Mouse (Mus musculus): ENCODE measurements around the gene Ptgdr2. TPM values are rescaled to one million over a fixed set of nuclear protein-coding genes. Genes with fewer than 3 reads are reported as not detected.

Ptgdr2 gene
- polyA plus RNA-seq, 1 experiment from 2014 or later = 0.08 TPM

GRCm38 (mm10) chr19:10930641-10931040 lies 6.3 kb upstream of the Ptgdr2 start:
- H3K27ac ChIP-seq (replicated peaks) = no peak overlapping the region
- 81% methylated on average over 2 of the region's 2 CpGs for WGBS
- ATAC-seq (ENCODE audit: insufficient number of reproducible peaks, low FRiP score, low TSS enrichment, low read depth) = no peak
- no peaks in the 10 kb centered on the region for H3K36me3 ChIP-seq
- H3K9me3 ChIP-seq (replicated peaks) = no peaks in the 10 kb centered on the region
- H3K4me2 ChIP-seq (replicated peaks) = no peak overlapping the region
- H3K4me1 ChIP-seq = no peaks in the 10 kb centered on the region
- no peak overlapping the region for H3K4me3 ChIP-seq (replicated peaks)
- H3K27me3 ChIP-seq = no peaks in the 10 kb centered on the region
- no peak overlapping the region for H3K9ac ChIP-seq

- Histone ChIP-seq H3K9ac (no peak overlapping the region), H3K27ac (replicated peaks) (no peak overlapping the region), H3K9me3 (replicated peaks) (no peaks in the 10 kb centered on the region), H3K4me3 (replicated peaks) (no peak overlapping the region), H3K27me3 (no peaks in the 10 kb centered on the region), H3K36me3 (no peaks in the 10 kb centered on the region), H3K4me2 (replicated peaks) (no peak overlapping the region), H3K4me1 (0 out of 2 replicates have a peak, but pooled peaks cover under 1% of the 10 kb centered on the region)
- ATAC-seq (ENCODE audit: insufficient number of reproducible peaks, low FRiP score, low TSS enrichment, low read depth) = no peak
- WGBS = 33% methylated on average over 5 of the region's 5 CpGs
Measured at GRCm38 (mm10) chr19:10935029-10935428, 1.9 kb upstream of the Ptgdr2 start.

DNA sequence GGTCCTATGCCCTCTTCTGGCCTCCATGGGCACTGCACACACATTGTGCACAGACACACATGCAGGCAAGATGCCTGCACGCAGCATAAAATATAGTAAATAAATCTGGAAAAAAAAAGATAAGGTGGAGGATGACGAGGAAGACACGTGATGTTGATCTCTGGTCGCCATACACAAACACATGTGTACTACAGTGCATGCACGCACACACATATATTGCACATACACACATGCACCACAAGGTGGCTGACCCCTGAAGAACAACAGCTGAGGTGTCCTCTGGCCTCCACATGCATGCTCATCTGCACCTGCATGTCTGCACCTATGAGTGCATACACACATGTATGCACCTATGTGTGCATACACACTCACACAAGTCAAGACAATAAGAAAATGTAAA lies 883 bp upstream of the Ptgdr2 start:
- H3K4me2 ChIP-seq (replicated peaks) = no peak overlapping the region
- H3K36me3 ChIP-seq = no peaks in the 10 kb centered on the region
- 87% methylated on average over 5 of the region's 5 CpGs for WGBS
- no peak overlapping the region for H3K4me3 ChIP-seq (replicated peaks)
- H3K27me3 ChIP-seq = no peaks in the 10 kb centered on the region
- no peak overlapping the region for H3K9ac ChIP-seq
- H3K27ac ChIP-seq (replicated peaks) = no peak overlapping the region
- peaks cover 11% of the 10 kb centered on the region for H3K4me1 ChIP-seq
- ATAC-seq (ENCODE audit: insufficient number of reproducible peaks, low FRiP score, low TSS enrichment, low read depth) = no peak
- no peaks in the 10 kb centered on the region for H3K9me3 ChIP-seq (replicated peaks)

- H3K4me1 ChIP-seq = peaks cover 13% of the 10 kb centered on the region
- H3K4me2 ChIP-seq (replicated peaks) = no peak overlapping the region
- no peak overlapping the region for H3K4me3 ChIP-seq (replicated peaks)
- no peak overlapping the region for H3K9ac ChIP-seq
- no peak for ATAC-seq (ENCODE audit: insufficient number of reproducible peaks, low FRiP score, low TSS enrichment, low read depth)
- no peak overlapping the region for H3K27ac ChIP-seq (replicated peaks)
- no peaks in the 10 kb centered on the region for H3K27me3 ChIP-seq
- WGBS = 62% methylated on average over 3 of the region's 3 CpGs
- no peaks in the 10 kb centered on the region for H3K9me3 ChIP-seq (replicated peaks)
- H3K36me3 ChIP-seq = peaks cover 22% of the 10 kb centered on the region
Measured at GRCm38 (mm10) chr19:10938771-10939170, 1.8 kb downstream of the Ptgdr2 start.

- 17% methylated on average over 37 of the region's 37 CpGs for WGBS
Measured at GRCm38 (mm10) chr19:10940097-10940800, 3.3 kb downstream of the Ptgdr2 start.

GRCm38 (mm10) chr19:10940801-10941457 lies 4.0 kb downstream of the Ptgdr2 start:
- no peaks in the 10 kb centered on the region for H3K27me3 ChIP-seq
- H3K36me3 ChIP-seq = peaks cover 41% of the 10 kb centered on the region
- peak overlapping the region; percentile 33 for H3K9ac ChIP-seq
- peak; percentile 65 for ATAC-seq (ENCODE audit: insufficient number of reproducible peaks, low FRiP score, low TSS enrichment, low read depth)
- H3K4me3 ChIP-seq (replicated peaks) = peak overlapping the region; percentile 45
- no peak overlapping the region for H3K27ac ChIP-seq (replicated peaks)
- 4% methylated on average over 40 of the region's 40 CpGs for WGBS
- H3K4me2 ChIP-seq (replicated peaks) = peak overlapping the region; percentile 91
- peaks cover 14% of the 10 kb centered on the region for H3K4me1 ChIP-seq
- H3K9me3 ChIP-seq (replicated peaks) = no peaks in the 10 kb centered on the region

More at GRCm38 (mm10) chr19:10940097-10940800, 3.3 kb downstream of the Ptgdr2 start:
- Histone ChIP-seq H3K36me3 (peaks cover 37% of the 10 kb centered on the region), H3K27me3 (no peaks in the 10 kb centered on the region), H3K4me1 (peaks cover 13% of the 10 kb centered on the region), H3K4me3 (replicated peaks) (peak overlapping the region; percentile 45), H3K4me2 (replicated peaks) (peak overlapping the region; percentile 91), H3K27ac (replicated peaks) (no peak overlapping the region), H3K9me3 (replicated peaks) (no peaks in the 10 kb centered on the region), H3K9ac (peak overlapping the region; percentile 33)
- peak; percentile 81 for ATAC-seq (ENCODE audit: insufficient number of reproducible peaks, low FRiP score, low TSS enrichment, low read depth)

DNA sequence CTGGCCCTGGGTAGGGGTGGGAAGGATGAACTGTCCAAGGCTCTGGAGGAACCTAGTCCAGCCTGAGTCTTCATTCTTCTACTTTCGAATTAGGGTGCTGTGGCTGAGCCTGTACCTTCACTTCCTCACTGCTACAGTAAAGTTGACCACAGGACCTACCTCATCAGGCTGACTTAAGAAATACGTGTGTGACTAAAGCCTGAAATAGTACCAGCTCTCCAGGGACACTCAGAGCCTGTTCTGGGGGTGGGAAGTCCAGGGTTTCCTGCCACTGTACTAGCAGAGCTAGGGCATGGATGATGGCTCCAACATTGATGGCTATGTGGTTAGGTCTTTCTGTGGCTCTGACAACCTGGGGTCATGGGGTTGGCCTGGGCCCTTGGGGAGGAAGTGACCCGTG lies 7.0 kb downstream of the Ptgdr2 start:
- no peak overlapping the region for H3K9ac ChIP-seq
- no peak overlapping the region for H3K27ac ChIP-seq (replicated peaks)
- no peak overlapping the region for H3K4me2 ChIP-seq (replicated peaks)
- peaks cover 40% of the 10 kb centered on the region for H3K4me1 ChIP-seq
- H3K36me3 ChIP-seq = peaks cover 49% of the 10 kb centered on the region
- H3K4me3 ChIP-seq (replicated peaks) = no peak overlapping the region
- H3K27me3 ChIP-seq = no peaks in the 10 kb centered on the region
- WGBS = 77% methylated on average over 3 of the region's 3 CpGs
- no peak for ATAC-seq (ENCODE audit: insufficient number of reproducible peaks, low FRiP score, low TSS enrichment, low read depth)
- no peaks in the 10 kb centered on the region for H3K9me3 ChIP-seq (replicated peaks)

DNA sequence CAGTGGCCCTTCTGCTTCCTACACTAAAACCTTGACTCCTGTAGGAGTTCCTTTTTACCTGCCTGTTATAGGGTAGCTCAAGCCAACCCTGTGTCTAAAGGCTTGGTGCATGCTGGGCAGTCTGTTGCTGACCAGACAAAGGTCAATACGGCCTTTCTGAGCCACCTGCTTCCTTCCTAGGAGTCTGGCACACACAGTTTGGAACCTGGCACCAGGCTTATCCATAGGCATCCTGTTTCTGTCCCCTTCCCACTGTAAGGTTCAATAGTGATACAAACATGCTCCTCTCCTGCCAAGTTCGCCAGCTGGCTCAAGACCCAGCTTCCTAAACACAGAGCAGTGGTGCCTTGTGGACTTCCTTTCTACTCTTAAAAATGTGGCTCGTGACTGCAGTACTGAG lies 9.5 kb downstream of the Ptgdr2 start:
- ATAC-seq (ENCODE audit: insufficient number of reproducible peaks, low FRiP score, low TSS enrichment, low read depth) = no peak
- Histone ChIP-seq H3K4me2 (replicated peaks) (0 out of 2 replicates have a peak overlapping the region, but pooled peaks have one; percentile 19), H3K27ac (replicated peaks) (no peak overlapping the region), H3K4me3 (replicated peaks) (no peak overlapping the region), H3K9me3 (replicated peaks) (no peaks in the 10 kb centered on the region), H3K4me1 (peaks cover 29% of the 10 kb centered on the region), H3K27me3 (no peaks in the 10 kb centered on the region), H3K9ac (no peak overlapping the region), H3K36me3 (peaks cover 49% of the 10 kb centered on the region)
- WGBS = 72% methylated on average over 3 of the region's 3 CpGs

DNA sequence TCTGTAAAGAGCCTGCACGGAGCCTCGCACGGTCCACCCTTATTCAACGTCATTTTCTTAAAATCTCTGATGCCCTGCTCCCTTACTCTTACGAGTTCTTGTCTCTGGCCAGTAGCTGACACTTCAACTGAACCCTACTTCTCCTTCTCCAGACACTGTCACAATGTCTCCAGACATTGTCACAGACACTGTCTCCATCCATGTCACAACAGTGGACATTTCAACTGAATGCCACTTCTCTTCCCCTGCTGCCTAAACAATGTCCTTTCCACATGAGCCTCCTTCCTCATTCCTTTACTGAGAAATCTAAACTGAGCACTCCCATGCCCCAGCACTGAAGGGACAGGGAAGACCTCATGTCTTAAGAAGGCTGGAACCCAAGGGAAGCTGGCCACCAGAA lies 10.3 kb downstream of the Ptgdr2 start:
- Histone ChIP-seq H3K4me2 (replicated peaks) (peak overlapping the region; percentile 100), H3K4me1 (peaks cover 36% of the 10 kb centered on the region), H3K27me3 (no peaks in the 10 kb centered on the region), H3K9me3 (replicated peaks) (no peaks in the 10 kb centered on the region), H3K36me3 (peaks cover 43% of the 10 kb centered on the region), H3K4me3 (replicated peaks) (peak overlapping the region; percentile 60), H3K9ac (no peak overlapping the region), H3K27ac (replicated peaks) (no peak overlapping the region)
- ATAC-seq (ENCODE audit: insufficient number of reproducible peaks, low FRiP score, low TSS enrichment, low read depth) = no peak
- WGBS = 84% methylated on average over 5 of the region's 5 CpGs

GRCm38 (mm10) chr19:10948416-10948815 lies 11.5 kb downstream of the Ptgdr2 start:
- ATAC-seq (ENCODE audit: insufficient number of reproducible peaks, low FRiP score, low TSS enrichment, low read depth) = no peak
- under 1% methylated on average over 20 of the region's 20 CpGs for WGBS
- peak overlapping the region; percentile 60 for H3K4me3 ChIP-seq (replicated peaks)

GRCm38 (mm10) chr19:10949112-10949511 lies 12.2 kb downstream of the Ptgdr2 start, which contains the start of gene Ccdc86:
TSS of gene Ccdc86 (minus strand) at chr19:10949266.
- H3K9ac ChIP-seq = peak within 1 kb of the TSS; percentile 90
- H3K4me3 ChIP-seq (replicated peaks) = peak within 1 kb of the TSS; percentile 60

More at GRCm38 (mm10) chr19:10948416-10948815, 11.5 kb downstream of the Ptgdr2 start:
- Histone ChIP-seq H3K27ac (replicated peaks) (no peak overlapping the region), H3K9me3 (replicated peaks) (no peaks in the 10 kb centered on the region), H3K27me3 (no peaks in the 10 kb centered on the region), H3K4me2 (replicated peaks) (peak overlapping the region; percentile 100), H3K9ac (peak overlapping the region; percentile 90), H3K4me1 (peaks cover 41% of the 10 kb centered on the region), H3K36me3 (peaks cover 31% of the 10 kb centered on the region)

More at GRCm38 (mm10) chr19:10949112-10949511, 12.2 kb downstream of the Ptgdr2 start, which contains the start of gene Ccdc86:
- H3K27ac ChIP-seq (replicated peaks) = peak within 1 kb of the TSS; percentile 77
- WGBS = under 1% methylated on average over 30 of the region's 30 CpGs
- ATAC-seq (ENCODE audit: insufficient number of reproducible peaks, low FRiP score, low TSS enrichment, low read depth) = peak; percentile 97
- peaks cover 24% of the 10 kb centered on the region for H3K36me3 ChIP-seq
- H3K4me1 ChIP-seq = peaks cover 41% of the 10 kb centered on the region
- H3K9me3 ChIP-seq (replicated peaks) = no peaks in the 10 kb centered on the region
- H3K27me3 ChIP-seq = no peaks in the 10 kb centered on the region
- peak within 1 kb of the TSS; percentile 100 for H3K4me2 ChIP-seq (replicated peaks)
